Mouse (Mus musculus): ENCODE data around the gene Tox3.

DNA sequence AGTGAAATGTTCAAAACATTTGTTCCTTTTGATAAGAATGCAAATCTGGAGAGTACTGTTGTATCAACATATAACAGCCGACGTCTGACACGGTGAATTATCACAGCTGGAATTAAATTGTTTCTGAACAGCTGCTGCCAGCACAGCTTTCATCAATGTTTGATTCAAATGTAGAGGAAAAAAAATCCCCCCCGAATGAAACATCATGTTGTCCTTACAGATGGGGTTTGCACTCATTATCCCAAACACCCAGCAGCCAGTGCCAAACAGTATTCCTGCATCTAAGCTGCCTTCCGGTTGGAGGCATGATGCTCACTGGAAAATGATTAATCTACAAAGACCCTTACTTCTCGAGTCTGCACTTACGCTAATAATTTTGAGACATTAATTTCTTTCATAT, 75.0 kb downstream of the Tox3 start:
- TF ChIP-seq MYOD1 (IDR thresholded peaks at IDR 0.05; ENCODE audit: control insufficient read depth, insufficient read length, low read depth) (no peak), CTCF (IDR thresholded peaks at IDR 0.05; ENCODE audit: control insufficient read depth, insufficient read depth, insufficient read length) (no peak), USF1 (IDR thresholded peaks at IDR 0.05; ENCODE audit: low read depth) (no peak), MYOG (IDR thresholded peaks at IDR 0.05; ENCODE audit: control insufficient read depth, extremely low read depth, insufficient read length) (no peak), CEBPB (IDR thresholded peaks at IDR 0.05; ENCODE audit: low read depth) (no peak), MAX (IDR thresholded peaks at IDR 0.05) (no peak)
